Mouse (Mus musculus): ENCODE data around the gene Map2. TPM values are rescaled to one million over a fixed set of nuclear protein-coding genes. Genes with fewer than 3 reads are reported as not detected.

Map2 gene
- total and polyA plus RNA-seq, 3 experiments = not detected

DNA sequence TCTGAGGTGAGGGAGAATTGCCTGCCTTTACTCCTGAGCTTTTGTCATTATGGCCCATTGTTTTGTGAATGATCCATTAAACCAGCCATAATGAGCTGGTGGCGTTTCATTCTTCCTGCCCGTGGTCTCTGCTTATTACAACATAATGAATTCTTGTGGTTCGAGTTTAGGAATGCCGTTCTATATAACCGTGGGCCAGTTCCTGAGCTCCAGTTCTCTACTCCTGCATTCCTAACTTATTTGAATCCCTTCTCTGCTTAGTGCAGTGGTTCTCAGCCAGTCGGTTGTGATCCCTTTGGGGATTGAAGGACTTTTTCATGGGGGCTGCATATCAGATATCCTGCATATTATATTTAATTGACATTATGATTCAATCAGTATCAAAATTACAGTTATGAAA, 153.9 kb downstream of the Map2 start:
- H3K4me3 ChIP-seq (ENCODE audit: control insufficient read depth in 1 of 2, insufficient read depth in 1 of 2, low read depth in 2 of 2, low read length in 2 of 2) = no peak overlapping the region
- H3K4me1 ChIP-seq (ENCODE audit: control insufficient read depth in 1 of 2, insufficient read depth in 2 of 2, low read length in 2 of 2) = no peaks in the 10 kb centered on the region
- no peaks in the 10 kb centered on the region for H3K27me3 ChIP-seq (ENCODE audit: control insufficient read depth in 1 of 2, insufficient read depth in 2 of 2, low read length in 2 of 2)
- H3K27ac ChIP-seq (ENCODE audit: control insufficient read depth, low read depth, low read length) = no peak overlapping the region
- H3K79me2 ChIP-seq (ENCODE audit: control insufficient read depth, insufficient read depth, low read length, poor library complexity) = no peaks in the 10 kb centered on the region
- no peak for TF ChIP-seq POLR2AphosphoS5 (IDR thresholded peaks at IDR 0.05; ENCODE audit: borderline replicate concordance, low read depth, low read length)
- H3K9me3 ChIP-seq (replicated peaks; ENCODE audit: insufficient read depth, low read length) = no peaks in the 10 kb centered on the region
- no peak for DNase-seq (ENCODE audit: low read depth, low spot score)
- no peak overlapping the region for H3K9ac ChIP-seq (ENCODE audit: control insufficient read depth, low read depth, low read length, poor library complexity, severe bottlenecking)
- H3K36me3 ChIP-seq (ENCODE audit: control insufficient read depth in 1 of 2, insufficient read depth in 2 of 2, low read length in 2 of 2) = no peaks in the 10 kb centered on the region

DNA sequence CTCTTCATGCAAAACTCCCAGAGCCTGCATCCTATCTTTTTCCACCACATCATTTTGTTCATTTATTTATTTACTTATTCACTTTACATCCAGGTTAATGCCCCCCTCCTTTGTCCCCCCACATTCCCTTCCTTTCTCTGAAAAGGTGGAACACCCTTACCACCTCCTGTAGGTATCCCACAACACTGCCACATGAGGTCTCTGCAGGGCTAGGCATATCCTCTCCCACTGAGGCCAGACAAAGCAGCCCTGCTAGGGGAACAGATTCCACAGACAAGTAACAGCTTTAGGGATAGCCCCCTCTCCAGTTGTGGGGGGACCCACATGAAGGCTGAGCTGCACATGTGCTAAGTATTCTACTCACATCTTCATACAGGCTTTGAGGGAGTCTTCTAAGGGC, 154.5 kb downstream of the Map2 start:
- Histone ChIP-seq H3K4me1 (ENCODE audit: control insufficient read depth in 1 of 2, insufficient read depth in 2 of 2, low read length in 2 of 2) (no peaks in the 10 kb centered on the region), H3K79me2 (ENCODE audit: control insufficient read depth, insufficient read depth, low read length, poor library complexity) (no peaks in the 10 kb centered on the region), H3K27me3 (ENCODE audit: control insufficient read depth in 1 of 2, insufficient read depth in 2 of 2, low read length in 2 of 2) (no peaks in the 10 kb centered on the region), H3K36me3 (ENCODE audit: control insufficient read depth in 1 of 2, insufficient read depth in 2 of 2, low read length in 2 of 2) (no peaks in the 10 kb centered on the region), H3K27ac (ENCODE audit: control insufficient read depth, low read depth, low read length) (no peak overlapping the region), H3K9me3 (replicated peaks; ENCODE audit: insufficient read depth, low read length) (no peaks in the 10 kb centered on the region), H3K9ac (ENCODE audit: control insufficient read depth, low read depth, low read length, poor library complexity, severe bottlenecking) (no peak overlapping the region), H3K4me3 (ENCODE audit: control insufficient read depth in 1 of 2, insufficient read depth in 1 of 2, low read depth in 2 of 2, low read length in 2 of 2) (no peak overlapping the region)
- TF ChIP-seq TBP (IDR thresholded peaks at IDR 0.05; ENCODE audit: low read depth, low read length) (no peak), NRF1 (IDR thresholded peaks at IDR 0.05; ENCODE audit: insufficient read depth, low read depth, low read length, poor library complexity, severe bottlenecking) (no peak), SIN3A (IDR thresholded peaks at IDR 0.05; ENCODE audit: low read length) (no peak), RAD21 (IDR thresholded peaks at IDR 0.05; ENCODE audit: low read depth, low read length) (no peak), HCFC1 (IDR thresholded peaks at IDR 0.05; ENCODE audit: low read depth, low read length) (no peak), MXI1 (IDR thresholded peaks at IDR 0.05; ENCODE audit: low read depth, low read length) (no peak), ZKSCAN1 (IDR thresholded peaks at IDR 0.05; ENCODE audit: low read depth, low read length) (no peak), ELF1 (IDR thresholded peaks at IDR 0.05; ENCODE audit: low read depth, low read length) (no peak), ZMIZ1 (IDR thresholded peaks at IDR 0.05; ENCODE audit: low read depth, low read length) (no peak), TCF12 (IDR thresholded peaks at IDR 0.05; ENCODE audit: low read depth, low read length) (no peak), GABPA (IDR thresholded peaks at IDR 0.05; ENCODE audit: low read depth, low read length) (no peak), POLR2A (IDR thresholded peaks at IDR 0.05; ENCODE audit: control insufficient read depth in 1 of 2, insufficient read depth in 1 of 2, low read depth in 1 of 2, low read length in 2 of 2, poor library complexity in 1 of 2) (no peak), MAFK (IDR thresholded peaks at IDR 0.05; ENCODE audit: borderline replicate concordance, low read depth, low read length) (no peak)
- DNase-seq (ENCODE audit: low read depth, low spot score) = no peak

DNA sequence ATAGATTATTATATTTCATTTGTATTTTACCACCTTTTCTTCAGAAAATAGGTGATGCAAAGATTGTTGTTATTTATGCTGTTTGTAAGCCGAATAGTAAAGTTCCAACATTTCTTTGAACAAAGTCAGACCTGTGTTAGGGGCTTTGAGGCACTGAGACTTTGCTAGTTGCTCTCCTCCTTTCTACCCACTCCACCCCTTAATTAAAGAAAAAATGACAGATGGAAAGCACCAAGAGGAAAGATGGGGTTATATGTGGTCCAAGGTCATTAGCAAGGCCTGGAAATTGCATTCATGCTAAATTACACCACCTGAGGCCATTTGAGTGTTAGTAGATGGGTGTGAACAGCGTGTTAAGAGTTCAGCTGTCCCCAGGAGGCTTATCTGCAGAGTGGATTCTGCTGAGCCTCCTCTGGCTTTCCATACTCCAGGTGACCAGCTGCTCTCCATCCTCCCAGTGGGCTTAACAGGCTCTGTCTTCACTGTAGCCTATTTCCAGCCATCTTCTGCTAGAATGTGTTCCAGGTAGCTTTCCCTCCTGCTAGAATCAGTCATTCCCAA, 160.7 kb downstream of the Map2 start:
- Histone ChIP-seq H3K4me3 (ENCODE audit: control insufficient read depth in 1 of 2, insufficient read depth in 1 of 2, low read depth in 2 of 2, low read length in 2 of 2) (no peak overlapping the region), H3K27ac (ENCODE audit: control insufficient read depth, low read depth, low read length) (no peak overlapping the region), H3K4me1 (ENCODE audit: control insufficient read depth in 1 of 2, insufficient read depth in 2 of 2, low read length in 2 of 2) (no peaks in the 10 kb centered on the region), H3K79me2 (ENCODE audit: control insufficient read depth, insufficient read depth, low read length, poor library complexity) (no peaks in the 10 kb centered on the region), H3K9ac (ENCODE audit: control insufficient read depth, low read depth, low read length, poor library complexity, severe bottlenecking) (no peak overlapping the region), H3K9me3 (replicated peaks; ENCODE audit: insufficient read depth, low read length) (no peaks in the 10 kb centered on the region), H3K36me3 (ENCODE audit: control insufficient read depth in 1 of 2, insufficient read depth in 2 of 2, low read length in 2 of 2) (no peaks in the 10 kb centered on the region), H3K27me3 (ENCODE audit: control insufficient read depth in 1 of 2, insufficient read depth in 2 of 2, low read length in 2 of 2) (no peaks in the 10 kb centered on the region)
- no peak for DNase-seq (ENCODE audit: low read depth, low spot score)
- no peak for TF ChIP-seq RCOR1 (IDR thresholded peaks at IDR 0.05; ENCODE audit: low read depth, low read length)
- TF ChIP-seq MEF2A (IDR thresholded peaks at IDR 0.05; ENCODE audit: extremely low read depth, insufficient replicate concordance, low read depth, low read length, poor library complexity, severe bottlenecking) = no peak
- no peak for TF ChIP-seq KAT2A (conservative IDR thresholded peaks at IDR 0.05; ENCODE audit: low read depth, low read length)
- TF ChIP-seq MAFK (IDR thresholded peaks at IDR 0.05; ENCODE audit: borderline replicate concordance, low read depth, low read length) = no peak
- TF ChIP-seq TCF12 (IDR thresholded peaks at IDR 0.05; ENCODE audit: low read depth, low read length) = no peak
- no peak for TF ChIP-seq CTCF (IDR thresholded peaks at IDR 0.05 in 2 of 3, conservative IDR thresholded peaks at IDR 0.05 in 1 of 3; ENCODE audit: control insufficient read depth in 1 of 3, insufficient read depth in 1 of 3, low read depth in 2 of 3, low read length in 3 of 3, poor library complexity in 1 of 3, severe bottlenecking in 1 of 3)
- TF ChIP-seq MYC (IDR thresholded peaks at IDR 0.05; ENCODE audit: low read depth, low read length) = no peak
- no peak for TF ChIP-seq HCFC1 (IDR thresholded peaks at IDR 0.05; ENCODE audit: low read depth, low read length)
- no peak for TF ChIP-seq ZMIZ1 (IDR thresholded peaks at IDR 0.05; ENCODE audit: low read depth, low read length)
- TF ChIP-seq USF1 (IDR thresholded peaks at IDR 0.05; ENCODE audit: low read depth, low read length) = no peak
- TF ChIP-seq GABPA (IDR thresholded peaks at IDR 0.05; ENCODE audit: low read depth, low read length) = no peak
- no peak for TF ChIP-seq USF2 (IDR thresholded peaks at IDR 0.05; ENCODE audit: borderline replicate concordance in 1 of 2, insufficient read depth in 1 of 2, low read depth in 1 of 2, low read length in 2 of 2)
